Mouse (Mus musculus) frontal cortex, adult (tissue): Measurements from ENCODE around the gene Odc1.
"Not testable (repeated sequence)": the region's sequence is repeated elsewhere in the genome, so short reads cannot be mapped to it uniquely, and the experiment has no call there.

Experiments used
- ATAC-seq: cut with Nextera tagmentation; 2 replicates; pipeline ENCODE4 v1.9.2; 2017; ENCODE audit warnings: mild to moderate bottlenecking, moderate library complexity, mixed read lengths; ENCODE audit not compliant: low TSS enrichment

The Odc1 gene

GRCm38 (mm10) chr12:17544209-17545106, at the start of gene Odc1:
Gene Odc1, plus strand, starts transcription at chr12:17544794.
- peak; percentile 93 for ATAC-seq

DNA sequence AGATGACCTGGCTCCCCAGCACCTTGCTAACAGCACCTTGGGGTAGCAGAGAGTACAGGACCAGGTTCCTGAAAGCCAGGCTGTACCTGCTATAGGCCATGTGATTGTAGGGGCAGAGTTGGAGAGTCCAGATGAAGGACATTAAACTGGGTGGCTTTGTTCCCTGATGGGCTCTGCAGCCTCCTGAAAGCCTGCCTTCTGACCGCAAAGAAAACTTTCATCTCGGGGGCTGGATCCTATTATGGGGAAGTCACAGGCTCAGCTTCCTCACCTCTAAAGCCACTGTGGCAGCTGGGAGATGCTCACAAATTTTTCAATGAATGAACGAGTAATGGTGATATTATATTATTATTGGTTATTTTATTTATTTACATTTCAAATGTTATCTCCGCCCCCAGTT, 49.8 kb upstream of the Odc1 start:
- ATAC-seq: no peak

DNA sequence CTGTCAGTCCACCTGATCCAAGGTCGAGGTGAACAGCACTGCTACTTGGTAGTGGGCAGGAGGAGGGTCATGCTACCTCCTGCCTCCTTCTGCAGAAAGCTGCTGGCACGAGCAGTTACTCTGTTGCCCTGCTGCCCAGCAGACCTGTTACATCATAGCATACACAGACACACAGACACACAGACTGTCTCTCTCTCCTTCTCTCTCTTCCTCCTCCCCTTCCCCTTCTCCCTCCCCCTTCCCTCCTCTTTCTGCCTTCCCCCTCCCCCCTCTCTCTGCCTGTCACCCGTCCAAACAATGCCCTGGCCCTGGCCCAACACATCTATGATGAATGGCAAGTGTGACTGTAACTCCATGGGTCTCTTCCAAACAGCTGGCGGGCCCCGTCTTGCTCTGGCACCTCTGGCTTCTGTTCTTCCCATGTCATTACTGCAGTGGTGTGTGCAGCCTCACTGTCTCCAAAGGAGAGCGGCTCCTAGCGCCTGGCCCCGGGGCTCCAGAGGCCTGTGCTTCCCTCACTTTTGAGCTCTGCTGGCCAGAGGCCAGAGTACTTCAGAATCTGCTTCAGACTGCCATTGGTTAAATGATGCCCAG, 48.6 kb upstream of the Odc1 start:
- no peak for ATAC-seq

GRCm38 (mm10) chr12:17505620-17506074, 38.9 kb upstream of the Odc1 start:
- no peak for ATAC-seq

DNA sequence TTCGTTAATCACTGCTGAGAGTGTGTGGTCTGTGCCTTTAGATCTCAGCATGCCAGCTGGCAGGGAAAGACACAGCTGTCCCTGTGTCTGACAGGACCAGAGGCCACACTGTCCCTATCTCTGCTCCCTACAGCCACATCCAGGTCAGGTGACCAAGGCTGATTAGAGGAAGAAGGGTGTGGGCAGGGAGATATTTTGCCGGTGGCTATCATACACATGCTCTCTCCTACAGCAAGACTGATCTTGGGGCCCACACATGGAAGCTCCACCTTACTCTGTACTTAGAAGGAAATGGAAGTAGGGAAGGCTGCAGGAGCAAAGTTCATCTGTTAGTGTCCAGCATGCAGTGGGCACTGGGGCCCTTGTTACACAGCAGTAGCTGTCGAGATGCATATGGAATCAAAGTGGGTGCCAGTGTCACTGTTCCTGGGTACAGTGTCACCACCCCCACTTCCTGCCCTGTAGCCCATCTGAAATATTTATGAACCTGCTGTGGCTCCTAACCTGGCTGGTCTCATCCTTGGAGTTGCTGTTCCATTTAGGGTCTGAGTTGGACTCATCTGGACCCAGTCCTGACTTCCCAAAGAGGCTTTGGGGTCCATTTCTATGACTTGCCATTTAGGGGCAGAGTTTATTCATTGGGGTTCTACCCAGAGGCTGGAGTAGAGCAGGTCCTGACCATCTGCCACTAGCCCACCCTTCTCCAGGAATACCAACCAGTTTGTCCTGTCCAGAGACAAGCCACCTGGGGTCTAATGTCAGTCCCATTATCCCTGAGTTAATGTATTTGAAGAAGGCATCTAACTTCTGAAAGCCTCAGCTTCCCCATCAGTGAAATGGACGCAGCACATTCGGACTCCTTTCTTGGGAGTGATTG, 38.2 kb upstream of the Odc1 start:
- ATAC-seq: no peak

DNA sequence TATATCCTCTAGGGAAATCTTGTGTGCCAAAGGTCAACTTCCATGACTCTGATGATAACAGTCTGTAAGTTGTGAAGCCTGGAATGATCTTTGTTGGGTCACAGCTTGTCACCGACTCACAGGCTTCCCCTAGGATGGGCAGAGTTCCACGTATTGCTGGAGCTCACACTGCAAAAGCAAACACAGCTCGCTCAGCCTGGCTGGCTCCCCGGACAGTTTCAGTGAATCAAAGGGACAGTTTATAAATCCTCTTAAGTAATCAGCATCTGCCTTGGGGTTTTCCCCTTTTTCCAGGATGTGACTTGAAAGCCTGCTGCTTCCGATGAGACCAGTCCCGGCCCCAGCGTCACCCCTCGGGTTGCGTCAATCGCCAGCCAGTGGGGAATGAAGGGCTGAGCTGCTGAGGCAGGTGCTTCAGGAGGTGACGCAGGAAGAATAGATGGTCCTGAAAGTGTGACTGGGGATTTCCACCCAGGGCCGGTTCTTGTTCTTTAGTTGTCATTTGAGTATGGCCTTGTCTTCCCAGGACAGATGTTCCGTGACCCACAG, 37.5 kb upstream of the Odc1 start:
- no peak for ATAC-seq

GRCm38 (mm10) chr12:17509310-17509709, 35.3 kb upstream of the Odc1 start:
- no peak for ATAC-seq

DNA sequence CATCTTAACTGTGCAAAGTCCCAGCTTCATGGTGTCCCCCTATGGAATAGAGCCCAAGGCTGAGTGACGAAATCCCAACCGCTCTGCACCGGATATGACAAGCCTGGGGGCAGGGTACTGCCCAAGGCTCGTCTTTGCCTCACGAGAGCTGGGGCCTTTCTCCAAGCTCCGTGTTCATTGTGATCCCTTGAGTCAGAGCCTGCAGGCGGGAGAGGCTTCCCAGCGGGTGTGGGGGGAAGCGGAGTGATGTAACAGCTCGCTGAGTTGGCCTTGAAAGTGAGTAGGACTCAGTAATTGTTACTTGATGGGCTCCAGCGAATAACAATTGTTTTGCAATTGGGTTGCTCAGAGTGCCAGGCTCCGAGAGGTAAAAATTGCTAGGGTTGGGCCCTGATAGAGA, 34.4 kb upstream of the Odc1 start:
- ATAC-seq: no peak

DNA sequence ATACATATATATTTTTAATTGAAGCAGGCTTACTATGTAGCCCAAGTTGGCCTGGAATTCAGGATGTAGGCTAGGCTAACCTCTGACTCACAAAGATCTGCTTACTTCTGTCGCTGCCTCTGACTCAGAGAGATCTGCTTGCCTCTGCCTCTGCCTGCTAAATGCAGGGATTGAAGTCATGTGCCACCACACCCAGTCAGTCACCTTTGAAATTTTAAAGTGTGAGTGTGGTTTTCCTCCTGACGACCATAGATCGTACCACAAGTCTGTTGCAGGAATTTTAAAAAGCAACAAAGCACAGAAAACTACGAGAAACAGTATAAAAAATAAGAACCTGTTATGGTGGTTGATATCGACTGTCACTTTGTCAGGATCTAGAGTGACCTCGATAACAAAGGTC, 33.6 kb upstream of the Odc1 start:
- no peak for ATAC-seq

DNA sequence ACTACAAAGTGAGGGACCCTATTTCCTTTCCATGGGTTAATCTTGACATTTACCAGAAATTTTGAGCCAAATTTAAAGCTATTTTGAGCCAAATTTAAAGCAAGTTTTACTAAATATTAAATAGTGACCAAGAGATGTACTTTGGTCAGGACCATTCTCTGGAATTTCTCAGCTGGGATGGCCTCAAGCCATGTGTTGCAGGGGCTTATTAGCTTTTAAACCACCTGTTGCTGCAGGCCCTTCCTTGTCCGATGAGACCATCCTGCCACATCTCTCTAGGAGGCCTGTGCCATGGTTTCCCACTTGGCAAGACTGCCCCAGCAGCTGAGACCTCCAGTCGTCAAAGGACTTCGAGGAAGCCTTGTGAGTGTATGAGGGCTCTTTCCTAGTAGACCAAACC, 15.4 kb upstream of the Odc1 start:
- no peak for ATAC-seq

GRCm38 (mm10) chr12:17529726-17530125, 14.9 kb upstream of the Odc1 start:
- ATAC-seq: no peak

- ATAC-seq: no peak
These were observed 13.8 kb upstream of the Odc1 start for GRCm38 (mm10) chr12:17530825-17531224.

GRCm38 (mm10) chr12:17536222-17536621, 8.4 kb upstream of the Odc1 start:
- no peak for ATAC-seq

DNA sequence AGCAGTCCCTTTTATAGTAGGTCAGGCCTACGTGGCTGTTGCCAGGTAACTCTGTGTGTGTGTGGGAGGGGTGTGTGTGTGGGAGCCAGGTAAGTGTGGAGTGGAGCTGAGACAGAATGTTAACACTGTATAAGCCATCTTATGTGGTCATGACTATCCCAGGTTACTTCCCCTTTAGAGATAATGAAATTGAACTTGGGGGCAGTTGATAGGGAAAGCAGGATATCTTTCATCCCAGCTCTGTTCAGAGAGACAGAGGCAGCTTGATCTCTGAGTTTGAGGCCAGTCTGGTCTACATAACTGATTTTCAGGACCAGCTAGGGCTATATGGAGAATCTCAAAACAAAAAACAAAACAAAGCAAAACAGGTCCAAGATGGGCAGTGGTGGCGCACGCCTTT, 7.4 kb upstream of the Odc1 start:
- no peak for ATAC-seq

- no peak for ATAC-seq
These were observed 6.5 kb upstream of the Odc1 start for GRCm38 (mm10) chr12:17538087-17538486.

DNA sequence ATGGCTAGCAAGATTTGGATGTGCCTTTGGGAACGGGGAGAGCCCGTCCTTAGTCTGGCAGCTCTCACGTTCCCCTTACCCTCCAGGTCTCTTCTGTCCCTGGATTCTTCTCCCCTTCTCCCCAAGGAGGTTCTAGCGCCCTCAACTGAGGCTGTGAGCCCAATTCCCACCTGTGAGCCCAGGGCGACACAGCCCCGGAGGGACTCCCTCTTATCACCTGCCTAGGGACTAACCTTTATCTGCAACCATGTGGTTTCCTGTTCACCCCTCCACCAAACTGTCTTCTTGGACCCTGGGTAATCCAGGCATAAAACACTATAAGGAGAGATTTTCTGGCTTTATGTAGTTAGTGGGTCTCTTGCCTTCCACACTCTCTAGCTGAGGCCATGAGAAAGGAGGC, 5.6 kb upstream of the Odc1 start:
- no peak for ATAC-seq

DNA sequence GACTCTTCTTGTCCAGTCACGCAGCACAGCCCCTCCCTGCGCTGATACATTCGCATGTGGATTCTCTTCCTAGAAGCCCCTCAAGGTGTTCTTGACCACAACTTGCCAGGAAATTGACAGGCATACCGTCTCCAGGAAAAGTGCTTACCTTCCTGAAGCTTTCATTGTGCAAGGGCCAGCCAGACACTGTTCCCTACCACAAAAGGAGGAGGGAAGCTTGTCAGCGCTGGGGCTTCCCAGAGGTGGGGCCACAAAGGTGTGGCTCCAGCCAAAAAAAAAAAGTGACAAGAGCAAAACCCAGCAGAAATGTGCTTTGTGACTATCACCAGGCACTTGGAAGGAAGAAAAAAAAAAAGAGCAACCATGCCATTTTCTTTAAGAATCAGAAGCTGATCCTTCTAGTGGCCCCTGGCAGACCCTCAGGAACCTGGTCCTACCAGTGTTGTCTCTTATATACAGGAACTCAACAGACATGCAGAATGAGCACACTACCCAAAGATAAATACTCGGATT, 4.5 kb upstream of the Odc1 start:
- ATAC-seq: no peak

DNA sequence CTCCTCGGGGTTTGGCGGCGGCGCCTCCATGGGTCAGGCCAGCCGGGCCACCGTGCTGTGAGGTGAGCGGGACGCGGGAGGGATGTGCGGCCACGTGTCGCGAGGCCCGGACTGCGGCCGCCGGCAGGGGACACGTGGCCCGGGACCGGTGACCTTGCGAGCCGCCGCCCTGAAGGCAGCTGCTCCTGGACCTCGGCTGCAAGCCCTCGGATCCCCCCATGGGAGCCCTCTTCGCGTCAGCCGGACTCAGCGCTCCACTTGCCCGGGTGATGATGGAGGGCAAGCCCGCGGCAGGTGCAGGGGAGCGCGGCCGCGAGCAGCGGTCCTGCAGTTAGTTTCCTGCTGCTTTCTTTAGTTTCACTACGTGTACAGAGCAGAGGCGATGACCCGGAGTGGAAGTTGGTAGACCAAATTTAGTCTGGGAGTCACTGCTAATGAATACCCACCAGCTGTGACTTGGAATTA, 545 bp downstream of the Odc1 start:
- peak; percentile 22; the same call in 1 of the 2 replicates for ATAC-seq

DNA sequence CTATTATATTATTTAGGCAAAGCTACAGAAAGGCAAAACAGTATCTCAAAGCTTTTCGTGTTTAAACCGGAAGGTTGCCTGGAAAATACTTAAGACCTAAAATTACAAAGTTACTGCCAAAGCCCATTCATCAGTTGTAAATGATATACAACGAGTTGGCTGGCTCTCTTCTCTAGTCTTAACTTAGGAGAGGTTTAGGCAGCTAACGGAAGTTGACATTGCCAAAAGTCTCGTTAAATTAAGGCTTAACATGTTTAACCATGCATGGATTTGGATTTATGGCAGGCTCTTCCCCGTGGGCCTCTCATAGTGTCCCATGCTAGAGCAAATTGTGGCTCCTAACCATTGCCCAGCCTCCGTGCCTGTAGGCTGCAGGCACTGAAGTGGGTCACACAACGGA, 1.3 kb downstream of the Odc1 start:
- no peak for ATAC-seq

DNA sequence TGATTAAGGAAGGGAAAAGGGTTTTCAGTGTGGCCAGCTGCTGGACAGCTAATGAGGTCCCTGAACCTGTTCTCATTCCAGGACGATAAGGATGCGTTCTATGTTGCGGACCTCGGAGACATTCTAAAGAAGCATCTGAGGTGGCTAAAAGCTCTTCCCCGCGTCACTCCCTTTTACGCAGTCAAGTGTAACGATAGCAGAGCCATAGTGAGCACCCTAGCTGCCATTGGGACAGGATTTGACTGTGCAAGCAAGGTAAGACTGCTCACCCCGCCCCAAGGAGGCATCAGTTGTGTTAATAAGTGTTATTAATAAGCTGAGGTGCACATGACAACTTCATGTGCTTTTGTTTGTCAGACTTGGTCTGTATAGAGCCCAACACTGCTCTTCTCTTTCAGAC, 3.0 kb downstream of the Odc1 start:
- ATAC-seq: not testable (repeated sequence)

- no peak for ATAC-seq
These were observed 3.9 kb downstream of the Odc1 start for GRCm38 (mm10) chr12:17548505-17548904.

DNA sequence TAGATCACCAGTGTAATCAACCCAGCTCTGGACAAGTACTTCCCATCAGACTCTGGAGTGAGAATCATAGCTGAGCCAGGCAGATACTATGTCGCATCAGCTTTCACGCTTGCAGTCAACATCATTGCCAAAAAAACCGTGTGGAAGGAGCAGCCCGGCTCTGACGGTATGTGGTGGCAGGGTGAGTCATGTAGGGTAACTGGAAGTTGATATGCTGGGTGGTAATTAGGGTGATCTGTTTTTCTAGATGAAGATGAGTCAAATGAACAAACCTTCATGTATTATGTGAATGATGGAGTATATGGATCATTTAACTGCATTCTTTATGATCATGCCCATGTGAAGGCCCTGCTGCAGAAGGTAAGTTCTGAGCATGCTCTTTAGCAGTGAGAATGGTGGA, 4.8 kb downstream of the Odc1 start:
- ATAC-seq: not testable (repeated sequence)
